Comparison of ENCODE assay signal across 11 mouse cellular contexts in the genomic region with DNA sequence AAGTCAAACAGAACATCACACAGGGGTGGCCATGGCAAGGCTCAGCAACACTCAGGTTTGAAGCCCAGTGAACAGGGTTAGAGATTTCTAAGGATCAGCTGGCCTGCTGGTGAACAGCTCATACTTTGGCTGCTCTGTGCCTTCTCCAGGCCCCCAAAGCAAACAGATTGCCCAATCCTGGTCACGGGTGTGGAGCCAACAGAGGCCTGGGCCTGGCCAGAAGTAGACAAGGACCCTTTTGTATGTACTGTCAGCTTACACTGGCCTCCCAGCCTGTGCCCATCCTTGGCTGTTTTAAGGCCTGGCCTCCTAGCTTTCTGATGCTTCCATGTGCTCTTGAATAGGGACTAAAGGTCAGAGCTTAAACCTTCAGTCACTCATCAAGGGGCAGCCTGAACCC. TPM values are rescaled to one million over a fixed set of nuclear protein-coding genes. Genes with fewer than 3 reads are reported as not detected.
DNase-seq lines count a peak whose midpoint lies in the region; ATAC-seq and TF ChIP-seq lines count a peak whose summit lies in the region.
"Had no signal": no experiment of that assay in that cellular context is flagged by ENCODE, and none has a peak within 500 bp of the region (broad histone marks: within the 10 kb centered on the region; RNA-seq: fewer than 3 reads in every experiment).

No protein-coding gene starts in this region.

- no peaks in the 10 kb centered on the region for H3K9me3 ChIP-seq in midbrain, embryonic 14.5 days (ENCODE audit: control insufficient read depth, low read length)

- H3K27me3 ChIP-seq in C2C12 (ENCODE audit: control insufficient read depth, insufficient read depth, insufficient read length) = no peaks in the 10 kb centered on the region
- H3K27me3 ChIP-seq in midbrain, embryonic 14.5 days (ENCODE audit: control insufficient read depth, insufficient read depth, low read length) = no peaks in the 10 kb centered on the region

- H3K36me3 ChIP-seq in C2C12 (ENCODE audit: control insufficient read depth, insufficient read depth) = peaks cover 6% of the 10 kb centered on the region
- H3K36me3 ChIP-seq in midbrain, embryonic 14.5 days (ENCODE audit: control insufficient read depth, insufficient read depth, low read length) = peaks cover 32% of the 10 kb centered on the region

- no peak for TF ChIP-seq CTCF in C2C12 (IDR thresholded peaks at IDR 0.05; ENCODE audit: control insufficient read depth, insufficient read depth, insufficient read length)
- no peak for TF ChIP-seq CTCF in lung, adult 2 months (IDR thresholded peaks at IDR 0.05; ENCODE audit: insufficient read depth, low read length)

- H3K4me3 ChIP-seq in C2C12 (ENCODE audit: insufficient read depth, poor library complexity, severe bottlenecking) = no peak overlapping the region
- H3K4me3 ChIP-seq in lung, adult 2 months (replicated peaks; ENCODE audit: extremely low read depth, low read depth, low read length) = no peak overlapping the region
- no peak overlapping the region for H3K4me3 ChIP-seq in midbrain, embryonic 14.5 days (replicated peaks; ENCODE audit: low read depth, low read length)

- WGBS in lung, adult 2 months = 48% methylated on average over 1 of the region's 1 CpGs
- WGBS in midbrain, embryonic 14.5 days = 74% methylated on average over 1 of the region's 1 CpGs

- no peak overlapping the region for H3K4me2 ChIP-seq in midbrain, embryonic 14.5 days (ENCODE audit: low read length)
- H3K4me2 ChIP-seq: lung, embryonic 14.5 days had no signal

- no peaks in the 10 kb centered on the region for H3K79me2 ChIP-seq in C2C12 (ENCODE audit: control insufficient read depth, insufficient read depth)

- no peak for ATAC-seq in midbrain, embryonic 14.5 days (ENCODE audit: low FRiP score, low TSS enrichment)

- peaks cover 2% of the 10 kb centered on the region; the same call in 1 of the 2 replicates for H3K4me1 ChIP-seq in lung, adult 2 months (ENCODE audit: control insufficient read depth, insufficient read depth, low read length)
- H3K4me1 ChIP-seq in midbrain, embryonic 14.5 days (ENCODE audit: control insufficient read depth, insufficient read depth, low read length) = peaks cover 13% of the 10 kb centered on the region

- intact Hi-C loops in heart, postnatal 36 days (cut with DNase I) = no loop called here

- no peak overlapping the region for H3K27ac ChIP-seq in midbrain, embryonic 14.5 days (replicated peaks; ENCODE audit: low read depth, low read length)

- H3K79me3 ChIP-seq in C2C12 (ENCODE audit: low read depth) = no peaks in the 10 kb centered on the region

- H3ac ChIP-seq in C2C12 (ENCODE audit: control insufficient read depth, insufficient read length, low read depth) = no peak overlapping the region

- no peak for TF ChIP-seq POLR2A in lung, adult 2 months (IDR thresholded peaks at IDR 0.05; ENCODE audit: borderline replicate concordance, extremely low read depth, low read depth, low read length)

- no peak overlapping the region for H3K9ac ChIP-seq in midbrain, embryonic 14.5 days (replicated peaks; ENCODE audit: low read length)
- H3K9ac ChIP-seq: lung, embryonic 14.5 days had no signal

- DNase-seq in cerebellum, adult 9-11 months = peak; percentile 39
- no peak for DNase-seq in cerebellum, adult 11 months
- peak; percentile 57 to 63 for DNase-seq in heart, postnatal 36 days
- DNase-seq in lung, adult 2 months = peak; percentile 28
- no peak for DNase-seq in yolk sac, embryonic 10.5 days (ENCODE audit: low spot score)
- no peak for DNase-seq in midbrain, embryonic 14.5 days
- no peak for DNase-seq in adrenal gland, adult 18-20 months (ENCODE audit: low spot score in 2 of 2)
- DNase-seq: lung, embryonic 14.5 days; retina, postnatal 1 day; thymus, postnatal 14 days had no signal

TF ChIP-seq in C2C12, 6 proteins besides CTCF, POLR2A, EP300 and RAD21:
- TF ChIP-seq CEBPB (IDR thresholded peaks at IDR 0.05; ENCODE audit: low read depth) (peak; percentile 54), MAX (IDR thresholded peaks at IDR 0.05) (no peak), FOSL1 (IDR thresholded peaks at IDR 0.05; ENCODE audit: insufficient read depth, low read length, poor library complexity, severe bottlenecking) (no peak), MYOD1 (IDR thresholded peaks at IDR 0.05; ENCODE audit: control insufficient read depth, insufficient read length, low read depth) (no peak), USF1 (IDR thresholded peaks at IDR 0.05; ENCODE audit: low read depth) (no peak), MYOG (IDR thresholded peaks at IDR 0.05; ENCODE audit: control insufficient read depth, extremely low read depth, insufficient read length) (no peak)

RNA-seq across cellular contexts. Expression of a gene that starts 22.0 kb away (rescaled TPM):
- polyA plus RNA-seq in C2C12 (2012; fragmentation: generic; extraction: Trizol) = 64.4 TPM
- total RNA-seq in heart, postnatal 36 days (2021) = 10 to 100 TPM; 10.3 to 12.5 TPM
- polyA plus RNA-seq in lung, adult 2 months (2012; rRNA removed) = 11.0 and 14.2 TPM in 2 replicates
- 51.2 and 56.1 TPM in 2 replicates for polyA plus RNA-seq in midbrain, embryonic 14.5 days (2014; fragmentation: Nextera tagmentation; extraction: Ambion mirVana)
- 10 to 100 TPM in 1 of 2 experiments, 1 to 10 TPM in 1; 7.9 to 15.8 TPM for total RNA-seq in adrenal gland, adult 18-20 months (2021)

RNA-seq across cellular contexts. Expression of a gene that starts 43.5 kb away (rescaled TPM):
- not detected for polyA plus RNA-seq in C2C12 (2012; fragmentation: generic; extraction: Trizol)
- not detected for total RNA-seq in heart, postnatal 36 days (2021)
- polyA plus RNA-seq in lung, adult 2 months (2012; rRNA removed) = not detected in 2 replicates
- not detected in 2 replicates for polyA plus RNA-seq in midbrain, embryonic 14.5 days (2014; fragmentation: Nextera tagmentation; extraction: Ambion mirVana)
- not detected for total RNA-seq in adrenal gland, adult 18-20 months (2021)
- polyA plus RNA-seq: lung, embryonic 14.5 days had no signal

Comparison
In these comparisons a context has a peak if more than half of its experiments do, and no peak if none do; other contexts are left out.
1. DNase-seq: peak in cerebellum, adult 9-11 months (single experiment), heart, postnatal 36 days (2 of 2) and lung, adult 2 months (single experiment); none in cerebellum, adult 11 months (single experiment), yolk sac, embryonic 10.5 days (single experiment), midbrain, embryonic 14.5 days (single experiment) and adrenal gland, adult 18-20 months (0 of 2).